Mouse (Mus musculus) 3134 (cell line): ENCODE data around the gene Ago3.

ENCODE experiments used
- DNase-seq: peaks from one replicate; pipeline ENCODE4 v3.0.0-alpha.2; 2011; ENCODE audit warnings: low spot score; ENCODE audit not compliant: insufficient read length; ENCODE audit errors: extremely low read depth

Ago3 gene

DNA sequence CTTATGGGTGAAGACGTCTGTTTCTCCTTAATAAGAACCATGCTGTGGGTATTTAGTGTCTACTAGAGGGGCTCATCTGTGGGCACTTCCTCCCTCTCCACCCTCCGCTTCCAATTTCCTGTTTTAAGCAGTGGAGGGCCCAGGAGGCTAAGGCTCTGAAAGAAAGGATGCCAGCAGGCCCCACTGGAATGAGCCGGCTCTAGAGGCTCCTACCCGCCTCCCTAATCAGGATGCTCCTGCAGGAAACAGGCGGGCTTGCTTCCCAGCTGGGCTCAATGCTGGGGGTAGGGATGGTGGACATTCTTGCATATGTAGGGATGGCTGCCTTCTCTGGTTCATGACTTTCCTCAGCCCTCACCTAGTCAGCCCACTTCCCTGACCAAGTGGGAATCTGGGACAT is 116.2 kb downstream of the Ago3 start:
- no peak for DNase-seq

DNA sequence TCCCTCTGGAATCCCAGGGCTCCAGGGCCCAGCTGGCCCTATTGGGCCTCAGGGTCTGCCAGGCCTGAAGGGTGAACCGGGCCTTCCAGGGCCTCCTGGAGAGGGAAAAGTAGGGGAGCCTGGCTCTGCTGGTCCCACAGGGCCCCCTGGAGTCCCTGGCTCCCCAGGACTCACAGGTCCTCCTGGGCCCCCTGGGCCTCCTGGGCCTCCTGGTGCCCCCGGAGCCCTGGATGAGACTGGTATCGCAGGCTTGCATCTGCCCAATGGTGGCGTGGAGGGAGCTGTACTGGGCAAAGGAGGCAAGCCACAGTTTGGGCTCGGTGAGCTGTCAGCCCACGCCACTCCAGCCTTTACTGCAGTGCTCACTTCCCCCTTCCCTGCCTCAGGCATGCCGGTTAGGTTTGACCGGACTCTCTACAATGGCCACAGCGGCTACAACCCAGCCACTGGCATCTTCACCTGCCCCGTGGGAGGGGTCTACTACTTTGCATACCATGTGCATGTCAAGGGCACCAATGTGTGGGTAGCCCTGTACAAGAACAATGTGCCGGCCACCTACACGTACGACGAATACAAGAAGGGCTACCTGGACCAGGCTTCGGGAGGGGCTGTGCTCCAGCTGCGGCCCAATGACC is 117.7 kb downstream of the Ago3 start:
- DNase-seq: no peak

DNA sequence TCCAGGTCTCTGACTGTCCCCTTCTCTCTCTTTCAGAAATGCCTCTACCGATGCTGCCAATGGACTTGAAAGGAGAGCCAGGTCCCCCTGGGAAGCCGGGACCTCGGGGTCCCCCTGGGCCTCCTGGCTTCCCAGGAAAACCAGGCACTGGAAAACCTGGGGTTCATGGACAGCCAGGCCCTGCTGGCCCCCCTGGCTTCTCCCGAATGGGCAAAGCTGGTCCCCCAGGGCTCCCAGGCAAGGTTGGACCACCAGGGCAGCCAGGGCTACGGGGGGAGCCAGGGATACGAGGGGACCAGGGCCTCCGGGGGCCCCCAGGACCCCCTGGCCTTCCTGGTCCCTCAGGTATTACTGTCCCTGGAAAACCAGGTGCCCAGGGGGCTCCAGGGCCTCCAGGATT is 119.0 kb downstream of the Ago3 start:
- DNase-seq: no peak

DNA sequence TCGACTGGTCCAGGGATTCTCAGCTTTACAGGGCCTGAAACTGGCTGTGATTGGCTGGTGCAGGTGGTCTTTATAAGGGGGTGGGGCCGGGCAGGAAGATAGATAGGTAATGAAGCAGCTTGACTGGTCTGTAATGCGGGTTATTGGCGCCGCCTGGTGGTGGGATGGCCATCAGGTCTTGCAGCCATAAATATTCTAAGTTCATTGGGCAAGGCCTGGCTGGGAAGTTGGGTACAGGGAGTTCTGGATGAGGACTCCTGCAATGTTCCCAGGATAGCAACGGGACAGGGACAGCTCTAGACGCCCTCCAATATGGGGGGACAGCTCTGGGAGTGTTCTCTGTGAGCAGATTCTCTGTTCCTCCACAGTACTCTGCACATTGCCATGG is 119.4 kb downstream of the Ago3 start:
- peak; percentile 31 for DNase-seq

DNA sequence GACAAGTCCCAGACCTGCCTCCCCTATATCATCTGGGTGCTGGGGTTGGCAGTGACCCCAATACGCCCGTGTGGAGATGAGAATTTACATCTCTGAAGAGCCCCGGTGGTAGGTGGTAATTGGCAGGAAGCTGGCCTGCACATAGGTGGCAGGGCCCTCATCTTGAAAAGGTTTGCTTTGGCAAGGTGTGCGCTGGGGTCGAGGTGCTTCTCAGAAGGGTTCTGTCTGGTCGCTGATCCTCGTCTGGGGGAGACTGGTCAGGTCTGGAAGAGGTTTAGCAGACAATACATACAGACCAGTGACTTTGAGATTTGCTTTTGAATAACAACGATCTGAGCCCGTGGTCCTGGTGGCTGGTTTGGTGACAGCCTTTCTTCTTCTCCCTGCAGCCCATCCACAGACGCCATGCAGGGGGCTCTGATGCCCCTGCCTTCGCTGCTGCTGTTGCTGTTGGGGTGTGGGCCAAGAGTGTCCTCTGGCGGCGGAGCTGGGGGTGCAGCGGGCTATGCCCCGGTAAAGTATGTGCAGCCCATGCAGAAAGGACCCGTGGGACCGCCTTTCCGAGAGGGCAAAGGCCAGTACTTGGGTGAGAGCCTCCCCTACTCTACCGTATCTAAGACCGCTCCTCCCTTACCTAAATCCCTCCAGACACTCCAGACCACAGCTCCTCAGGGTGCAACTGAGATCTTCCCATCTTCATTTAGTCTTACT is 120.0 kb downstream of the Ago3 start:
- DNase-seq: no peak

DNA sequence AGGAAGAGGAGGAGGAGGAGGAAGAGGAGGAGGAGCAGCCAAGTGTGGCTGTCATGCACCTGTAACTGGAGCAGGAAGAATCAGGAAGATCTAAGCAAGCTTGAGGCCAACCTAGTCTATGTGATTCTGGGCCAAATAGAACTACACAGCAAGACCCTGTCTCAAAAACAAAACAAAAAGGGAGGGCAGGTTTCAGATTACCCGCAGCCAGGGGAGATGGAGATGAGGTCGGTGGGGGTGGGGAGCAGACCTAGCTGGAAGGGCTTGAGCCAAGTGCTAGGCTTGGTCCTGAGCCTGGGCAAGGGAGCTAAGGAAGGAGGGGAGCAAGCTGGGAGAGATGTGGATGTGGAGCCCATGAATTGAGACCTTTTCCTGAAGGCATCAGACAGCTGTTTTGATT is 122.5 kb downstream of the Ago3 start:
- DNase-seq: no peak

DNA sequence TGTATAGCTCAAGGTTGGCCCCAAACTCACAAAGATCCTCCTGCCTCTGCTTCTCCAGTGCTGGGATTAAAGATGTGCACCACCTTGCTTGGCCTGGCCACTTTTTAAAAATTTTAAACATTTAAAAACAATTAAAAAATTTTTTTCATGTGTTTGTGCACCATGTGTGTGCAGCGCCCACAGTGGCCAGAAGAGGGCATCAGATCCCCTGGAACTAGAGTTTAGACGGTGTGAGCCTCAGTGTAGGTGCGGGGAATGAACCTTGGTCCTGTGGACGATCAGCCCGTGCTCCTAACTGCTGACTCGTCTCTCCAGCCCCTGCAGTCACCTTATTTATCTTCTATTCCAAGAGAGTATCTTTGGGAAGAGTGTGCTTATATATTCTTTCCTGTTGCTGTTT is 123.3 kb downstream of the Ago3 start:
- DNase-seq: no peak

DNA sequence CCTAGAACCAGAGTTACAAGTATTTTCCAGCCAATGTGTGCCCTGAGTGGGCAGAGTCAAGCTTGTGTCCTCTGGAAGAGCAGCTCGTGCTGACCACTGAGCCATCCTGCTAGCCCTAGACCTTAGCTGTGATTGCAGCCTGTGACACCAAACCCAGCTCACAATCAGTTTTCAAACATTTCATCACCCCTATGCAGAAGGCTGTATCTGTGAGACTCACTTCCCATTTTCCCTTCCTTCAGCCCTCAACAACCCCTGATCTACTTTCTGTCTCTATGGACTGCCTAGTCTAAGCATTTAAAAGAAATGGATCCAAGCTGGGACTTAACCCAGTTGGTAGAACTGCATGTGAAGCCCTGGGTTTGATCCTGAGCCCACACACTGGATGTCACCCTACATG is 123.9 kb downstream of the Ago3 start:
- DNase-seq: no peak

DNA sequence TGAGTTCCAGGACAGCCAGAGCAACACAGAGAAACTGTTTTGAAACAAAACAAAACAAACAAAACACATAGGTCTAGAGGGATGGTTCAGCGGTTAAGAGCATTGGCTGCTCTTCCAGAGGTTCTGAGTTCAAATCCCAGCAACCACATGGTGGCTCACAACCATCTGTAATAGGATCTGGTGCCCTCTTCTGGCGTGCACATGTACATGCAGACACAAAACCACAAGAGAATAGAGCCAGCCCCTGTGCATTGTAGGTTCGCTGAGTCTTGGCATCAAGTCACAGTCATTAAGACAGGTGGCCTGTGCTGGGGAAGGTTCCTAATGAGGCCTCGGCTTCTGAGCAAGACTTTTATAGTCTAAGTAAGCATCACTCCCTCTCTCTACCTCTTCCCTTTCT is 125.5 kb downstream of the Ago3 start:
- DNase-seq: no peak

DNA sequence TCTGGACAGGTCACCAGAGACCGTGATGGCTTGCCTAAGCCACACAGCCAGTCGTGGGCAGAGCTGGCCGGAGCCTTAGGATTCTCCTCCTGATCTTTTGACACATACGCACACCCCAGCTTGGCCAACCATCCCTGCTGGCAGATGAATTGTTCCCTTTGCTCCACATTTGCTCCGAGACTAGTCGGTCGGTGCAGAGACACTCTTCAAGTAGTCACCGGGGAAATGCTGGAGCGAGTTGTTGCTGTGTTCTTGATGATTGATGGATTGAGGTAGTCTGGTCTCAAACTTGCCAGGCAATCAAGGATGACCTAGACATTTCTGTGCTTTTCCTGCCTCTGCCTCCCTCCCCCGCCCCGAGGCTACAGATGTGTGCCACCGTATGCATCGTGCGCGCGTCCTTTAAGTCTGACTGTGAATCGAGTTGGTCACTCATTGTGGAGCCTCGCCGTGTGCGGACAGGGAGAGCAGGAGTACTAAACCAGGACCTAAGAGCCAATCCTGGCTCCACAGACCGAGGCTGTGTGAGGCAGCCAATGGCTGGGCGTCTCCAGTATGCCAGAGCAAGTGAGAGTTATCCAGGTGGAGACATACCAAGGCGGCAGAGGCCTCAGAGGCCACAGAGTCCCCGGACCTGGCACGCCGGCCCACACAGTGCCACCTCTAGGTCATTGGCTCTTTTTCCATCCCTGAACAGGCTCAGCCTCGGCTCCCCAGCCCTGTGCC is 127.6 kb downstream of the Ago3 start:
- no peak for DNase-seq

DNA sequence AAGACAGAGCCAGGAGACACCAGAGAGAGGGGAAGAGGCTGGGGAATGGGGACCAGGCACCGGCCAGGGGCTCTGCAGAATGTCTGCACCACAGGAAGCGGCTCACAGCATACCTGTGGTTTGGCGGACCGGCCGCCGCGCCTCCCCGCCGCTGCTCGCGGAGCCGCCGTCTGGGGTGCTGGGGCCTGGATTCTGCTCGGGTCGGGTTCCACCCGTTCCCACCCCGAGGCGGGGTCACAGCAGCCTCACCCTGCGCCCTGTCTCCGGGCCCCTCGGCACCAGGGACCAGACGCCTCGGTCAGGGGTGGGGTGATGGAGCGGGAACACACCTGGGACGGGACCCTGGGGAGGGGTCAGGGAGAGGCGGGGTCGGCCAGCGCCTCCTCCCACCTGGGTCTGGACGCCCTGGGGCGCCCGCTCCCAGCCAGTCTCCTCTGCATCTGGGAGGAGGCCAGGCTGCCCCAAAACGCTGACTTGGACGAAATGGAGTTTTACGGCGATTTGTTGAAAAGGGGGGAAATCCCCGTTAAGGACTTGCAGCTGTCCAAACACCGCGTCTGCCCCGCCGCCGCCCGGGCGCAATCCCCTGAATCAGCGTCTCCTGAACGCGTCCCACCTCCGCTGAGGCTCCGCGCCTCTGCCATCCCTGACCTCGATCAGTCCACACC is 128.3 kb downstream of the Ago3 start:
- DNase-seq: peak; percentile 62

DNA sequence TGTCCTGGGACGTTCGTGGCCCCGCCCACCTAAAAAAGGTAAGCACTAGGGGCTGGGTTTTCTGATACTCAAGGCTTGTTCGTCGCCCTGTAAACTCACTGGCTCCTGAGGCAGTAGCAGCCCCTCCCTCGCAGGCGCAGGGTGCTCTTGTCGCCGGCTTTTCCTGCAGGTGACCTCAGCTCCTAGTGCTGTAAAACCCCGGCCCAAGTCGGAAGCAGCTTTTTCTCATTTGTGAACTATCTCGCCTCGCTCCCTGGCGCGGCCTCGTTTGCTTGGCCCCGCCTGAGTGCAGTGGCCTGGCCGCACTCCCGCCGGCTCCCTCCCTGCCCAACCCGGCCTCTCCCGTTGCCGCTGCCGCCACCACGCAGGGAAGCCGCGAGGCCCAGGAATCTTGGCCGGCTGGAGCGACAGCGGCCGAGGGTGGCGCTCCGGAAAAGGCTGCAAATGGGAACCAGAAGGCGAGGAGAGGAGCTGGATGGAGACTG is 132.7 kb downstream of the Ago3 start:
- DNase-seq: no peak

DNA sequence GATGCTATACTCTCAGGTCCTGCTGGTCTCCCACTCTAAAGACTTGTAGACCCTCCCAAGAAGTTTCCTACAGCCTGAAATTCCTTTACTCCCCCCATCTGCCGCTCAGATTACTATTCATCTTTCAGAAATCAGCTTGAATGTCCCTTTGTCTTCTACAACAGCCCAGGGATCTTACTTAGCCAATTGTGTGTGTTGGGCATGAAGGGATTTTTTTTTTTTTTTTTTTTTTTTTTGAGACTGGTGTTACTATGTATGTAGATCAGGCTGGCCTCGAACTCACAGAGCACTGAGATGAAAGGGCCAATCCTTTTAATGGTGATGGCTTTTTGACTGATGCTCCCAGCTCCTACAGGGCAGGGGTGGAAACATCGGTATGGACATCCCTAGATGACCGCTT is 133.4 kb downstream of the Ago3 start:
- no peak for DNase-seq

DNA sequence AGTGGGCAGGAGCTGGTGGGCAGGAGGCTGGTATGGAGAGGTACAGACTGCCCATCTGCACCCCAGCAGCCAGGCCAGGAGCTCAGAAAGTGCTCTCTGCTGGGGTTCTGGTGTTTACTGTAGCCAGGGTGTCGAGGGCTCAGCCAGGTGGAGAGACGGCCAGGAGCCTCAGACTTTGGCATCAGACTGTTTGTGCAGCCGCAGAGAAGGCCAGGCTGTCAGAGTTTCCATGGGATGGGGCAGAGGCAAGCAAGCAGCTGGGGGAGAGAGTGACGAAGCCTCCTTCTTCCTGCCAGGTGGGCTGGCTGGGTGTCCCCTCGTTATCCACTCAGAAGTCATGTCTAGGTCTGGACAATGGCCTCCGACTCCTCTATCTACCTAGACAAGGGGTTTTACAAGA is 134.2 kb downstream of the Ago3 start:
- no peak for DNase-seq

DNA sequence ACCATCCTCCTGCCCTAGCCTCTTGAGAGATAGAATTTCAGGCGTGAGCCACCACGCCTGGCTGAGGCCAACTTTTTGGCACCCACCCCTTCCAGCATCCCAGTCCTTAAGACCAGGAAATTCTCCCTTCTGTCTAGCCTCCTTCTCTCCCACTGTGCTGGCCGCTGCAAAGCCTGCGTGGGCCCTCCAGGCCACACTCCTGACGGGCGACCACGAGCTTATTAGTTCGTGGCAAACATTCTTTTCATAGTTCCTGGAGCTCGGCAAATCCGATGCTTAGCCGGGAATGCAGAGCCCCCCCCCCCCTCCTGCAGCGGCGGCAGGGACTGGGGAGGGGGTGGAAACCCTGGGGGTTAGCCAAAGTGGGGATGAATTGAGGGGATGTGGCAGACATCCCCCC is 138.2 kb downstream of the Ago3 start:
- no peak for DNase-seq

DNA sequence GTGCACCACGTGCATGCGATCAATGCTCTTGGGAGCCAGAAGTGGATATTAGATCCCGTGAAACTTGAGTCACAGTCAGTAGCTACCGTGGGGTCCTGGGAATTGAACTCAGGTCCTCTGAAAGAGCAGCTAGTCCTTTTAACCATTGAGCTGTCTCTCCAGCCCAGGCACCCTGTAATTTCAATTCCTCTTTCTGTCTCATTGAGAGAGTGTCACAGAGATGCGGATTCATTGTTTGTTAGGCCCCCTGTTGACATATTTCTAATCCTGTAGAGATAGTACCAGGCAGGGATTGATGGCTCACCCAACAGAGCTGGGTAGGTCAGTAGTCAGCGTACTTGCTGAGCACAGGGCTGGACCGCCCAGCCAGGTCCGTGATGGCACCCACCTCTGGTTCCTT is 139.0 kb downstream of the Ago3 start:
- no peak for DNase-seq

DNA sequence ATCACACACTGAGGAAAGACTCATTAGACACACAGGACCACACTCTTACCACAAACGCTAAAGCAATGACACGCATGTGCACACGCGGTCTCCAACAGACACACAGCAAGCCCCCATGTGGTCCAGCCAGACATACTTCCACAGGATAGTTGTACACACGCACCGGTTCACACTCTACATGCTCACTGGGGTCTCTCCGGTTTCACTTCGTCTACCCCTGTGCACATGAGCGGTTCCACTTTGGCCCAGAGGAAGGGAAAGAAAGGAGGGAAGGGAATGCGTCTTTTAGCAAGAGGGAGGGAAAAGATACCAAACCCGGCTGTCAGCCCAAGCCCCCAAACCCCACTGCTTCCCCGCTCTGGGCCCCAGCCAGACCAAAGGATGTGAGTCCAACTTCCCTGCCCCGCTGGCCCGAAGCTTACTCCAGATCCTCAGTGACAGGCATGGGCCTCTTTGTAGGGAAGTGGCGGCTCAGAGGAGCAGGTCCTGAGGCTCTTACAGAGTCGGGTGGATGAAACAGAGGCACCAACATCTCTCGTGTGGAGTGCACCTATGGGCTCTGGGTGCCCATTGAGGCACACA is 141.2 kb downstream of the Ago3 start:
- DNase-seq: no peak

DNA sequence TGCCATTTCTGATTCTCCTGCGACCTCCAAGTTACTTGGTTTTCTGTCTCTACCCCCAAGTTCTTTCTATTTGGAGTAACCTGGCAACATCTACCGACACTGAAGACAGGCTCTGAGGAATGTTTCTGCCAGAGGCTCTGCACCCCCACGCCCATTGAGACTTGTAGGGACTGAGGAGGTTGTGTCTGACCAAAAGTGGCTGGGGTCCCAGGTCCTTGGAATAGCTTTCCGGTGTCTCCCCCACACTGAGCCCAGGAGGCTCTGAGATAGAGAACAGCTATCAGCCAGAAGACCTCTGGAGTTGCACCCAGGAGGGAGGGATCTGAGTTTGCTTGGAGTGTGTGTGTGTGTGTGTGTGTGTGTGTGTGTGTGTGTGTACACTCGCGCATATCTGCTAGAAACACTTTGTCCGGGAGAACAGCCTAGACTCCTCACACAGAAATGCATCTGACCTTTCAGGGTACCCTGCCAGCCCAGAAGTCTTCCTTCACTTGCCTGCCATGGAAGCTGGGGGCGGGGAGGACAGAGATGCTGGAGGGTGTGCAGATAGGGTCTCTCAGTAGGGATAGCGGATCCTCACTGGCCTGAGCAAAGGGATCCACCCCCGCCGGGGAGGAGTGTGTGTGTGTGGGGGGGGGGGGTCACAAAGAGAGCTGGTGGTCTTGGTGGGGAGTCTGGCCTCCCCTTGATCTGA is 141.9 kb downstream of the Ago3 start:
- no peak for DNase-seq

DNA sequence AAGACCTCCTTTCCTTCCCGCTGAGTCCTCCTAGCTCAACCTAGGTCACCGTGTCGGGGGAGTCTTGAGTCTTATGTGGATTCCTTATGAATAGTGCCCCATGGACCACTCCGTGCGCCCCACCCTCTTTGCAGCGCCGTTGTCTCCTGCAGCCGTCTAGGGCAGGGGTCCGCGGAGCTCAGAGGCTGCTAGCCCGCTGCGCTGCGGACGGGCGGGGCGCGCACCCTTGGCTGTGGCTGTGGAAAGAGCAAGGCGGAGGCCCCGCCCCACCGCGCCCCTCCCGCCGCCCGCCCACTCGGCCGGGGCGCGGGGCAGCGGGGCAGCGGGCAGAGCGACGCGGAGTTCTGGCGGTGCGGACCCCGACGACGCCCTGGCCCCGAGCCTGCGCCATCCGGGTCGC is 142.9 kb downstream of the Ago3 start, which contains the start of gene Col8a2:
TSS of gene Col8a2 (plus strand) at position 302 of the 400 bp plus-strand sequence.
- DNase-seq: no peak

DNA sequence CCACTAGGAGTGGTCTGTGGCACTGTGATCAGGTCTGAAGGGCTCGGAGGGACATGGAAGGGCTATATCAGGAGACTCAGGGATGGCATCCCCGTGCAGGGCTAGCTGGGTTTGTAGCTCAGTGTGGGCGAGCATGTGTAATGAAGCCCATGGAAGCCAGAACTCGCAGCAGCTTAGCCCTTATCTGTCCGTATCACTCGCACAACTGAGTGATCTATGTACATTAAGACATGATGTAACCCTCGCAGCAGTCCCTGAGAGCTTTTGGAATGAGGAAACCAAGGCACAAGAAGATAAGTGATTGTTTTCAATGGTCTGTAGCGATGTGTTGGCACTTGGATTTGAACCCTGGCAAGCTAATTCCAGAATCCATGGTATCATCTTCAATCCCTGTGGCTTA is 145.8 kb downstream of the Ago3 start:
- no peak for DNase-seq
